Mouse (Mus musculus): ENCODE measurements around the gene Hist2h3c2. TPM values are rescaled to one million over a fixed set of nuclear protein-coding genes. Genes with fewer than 3 reads are reported as not detected.
A peak's percentile ranks its signal among the peaks of the same experiment; 100 is the strongest.
"Not testable (repeated sequence)": the region's sequence is repeated elsewhere in the genome, so short reads cannot be mapped to it uniquely, and the experiment has no call there.

The Hist2h3c2 gene
- polyA plus RNA-seq, 1 experiment from 2014 or later = 4.1 TPM

GRCm38 (mm10) chr3:96207819-96208218, 31.1 kb downstream of the Hist2h3c2 start:
- Histone ChIP-seq H3K4me1 (no peaks in the 10 kb centered on the region), H3K27ac (no peak overlapping the region), H3K9ac (no peak overlapping the region), H3K36me3 (no peaks in the 10 kb centered on the region), H3K4me3 (no peak overlapping the region), H3K9me3 (no peaks in the 10 kb centered on the region), H3K4me2 (no peak overlapping the region), H3K27me3 (no peaks in the 10 kb centered on the region)
- no peak for ATAC-seq (ENCODE audit: insufficient number of reproducible peaks, low FRiP score, low TSS enrichment, low read depth)
- 75% methylated on average over 3 of the region's 3 CpGs for WGBS

- H3K9me3 ChIP-seq = no peaks in the 10 kb centered on the region
- peaks cover 15% of the 10 kb centered on the region for H3K4me1 ChIP-seq
- no peak overlapping the region for H3K27ac ChIP-seq
- no peak overlapping the region for H3K9ac ChIP-seq
- H3K4me2 ChIP-seq = no peak overlapping the region
- ATAC-seq (ENCODE audit: insufficient number of reproducible peaks, low FRiP score, low TSS enrichment, low read depth) = no peak
- H3K4me3 ChIP-seq = no peak overlapping the region
- 52% methylated on average over 2 of the region's 2 CpGs for WGBS
- no peaks in the 10 kb centered on the region for H3K36me3 ChIP-seq
- no peaks in the 10 kb centered on the region for H3K27me3 ChIP-seq
Measured at GRCm38 (mm10) chr3:96199731-96200130, 39.2 kb downstream of the Hist2h3c2 start.

GRCm38 (mm10) chr3:96198601-96199251, 40.2 kb downstream of the Hist2h3c2 start:
- H3K4me3 ChIP-seq = peak overlapping the region; percentile 67; the same call in 1 of the 2 replicates
- H3K4me1 ChIP-seq = peaks cover 15% of the 10 kb centered on the region
- not testable (repeated sequence) for ATAC-seq (ENCODE audit: insufficient number of reproducible peaks, low FRiP score, low TSS enrichment, low read depth); H3K27me3 ChIP-seq; H3K4me2 ChIP-seq; H3K9ac ChIP-seq; H3K27ac ChIP-seq; H3K36me3 ChIP-seq; H3K9me3 ChIP-seq
- 25% methylated on average over 8 of the region's 8 CpGs for WGBS

- no peaks in the 10 kb centered on the region for H3K36me3 ChIP-seq
- WGBS = 5% methylated on average over 6 of the region's 6 CpGs
- H3K9me3 ChIP-seq = no peaks in the 10 kb centered on the region
- peak overlapping the region; percentile 28; the same call in 1 of the 2 replicates for H3K27ac ChIP-seq
- peaks cover 15% of the 10 kb centered on the region for H3K4me1 ChIP-seq
- no peaks in the 10 kb centered on the region for H3K27me3 ChIP-seq
- no peak for ATAC-seq (ENCODE audit: insufficient number of reproducible peaks, low FRiP score, low TSS enrichment, low read depth)
- H3K9ac ChIP-seq = 0 out of 2 replicates have a peak overlapping the region, but pooled peaks have one; percentile 1
- H3K4me3 ChIP-seq = peak overlapping the region; percentile 67
- peak overlapping the region; percentile 98 for H3K4me2 ChIP-seq
Measured at GRCm38 (mm10) chr3:96198181-96198580, 40.7 kb downstream of the Hist2h3c2 start.

GRCm38 (mm10) chr3:96197129-96197749, 41.7 kb downstream of the Hist2h3c2 start:
- Histone ChIP-seq H3K27ac (peak overlapping the region; percentile 97), H3K9ac (peak overlapping the region; percentile 70), H3K4me3 (peak overlapping the region; percentile 67), H3K9me3 (no peaks in the 10 kb centered on the region), H3K36me3 (no peaks in the 10 kb centered on the region), H3K4me2 (peak overlapping the region; percentile 98), H3K4me1 (peaks cover 15% of the 10 kb centered on the region), H3K27me3 (no peaks in the 10 kb centered on the region)
- ATAC-seq (ENCODE audit: insufficient number of reproducible peaks, low FRiP score, low TSS enrichment, low read depth) = peak; percentile 90
- 0% methylated on average over 50 of the region's 50 CpGs for WGBS

GRCm38 (mm10) chr3:96196437-96197128, 42.3 kb downstream of the Hist2h3c2 start:
- peaks cover 15% of the 10 kb centered on the region for H3K4me1 ChIP-seq
- peak overlapping the region; percentile 98 for H3K4me2 ChIP-seq
- H3K9me3 ChIP-seq = no peaks in the 10 kb centered on the region
- H3K4me3 ChIP-seq = peak overlapping the region; percentile 67
- WGBS = 16% methylated on average over 27 of the region's 27 CpGs
- peak overlapping the region; percentile 70 for H3K9ac ChIP-seq
- ATAC-seq (ENCODE audit: insufficient number of reproducible peaks, low FRiP score, low TSS enrichment, low read depth) = peak; percentile 40; the same call in 1 of the 2 replicates
- no peaks in the 10 kb centered on the region for H3K36me3 ChIP-seq
- peak overlapping the region; percentile 97 for H3K27ac ChIP-seq
- no peaks in the 10 kb centered on the region for H3K27me3 ChIP-seq

GRCm38 (mm10) chr3:96195616-96196313, 43.2 kb downstream of the Hist2h3c2 start:
- WGBS = 94% methylated on average over 11 of the region's 11 CpGs
- H3K9ac ChIP-seq = no peak overlapping the region
- H3K27ac ChIP-seq = no peak overlapping the region
- no peaks in the 10 kb centered on the region for H3K36me3 ChIP-seq
- no peaks in the 10 kb centered on the region for H3K27me3 ChIP-seq
- H3K4me3 ChIP-seq = no peak overlapping the region
- H3K4me2 ChIP-seq = no peak overlapping the region
- ATAC-seq (ENCODE audit: insufficient number of reproducible peaks, low FRiP score, low TSS enrichment, low read depth) = no peak
- H3K4me1 ChIP-seq = peaks cover 15% of the 10 kb centered on the region
- no peaks in the 10 kb centered on the region for H3K9me3 ChIP-seq

- ATAC-seq (ENCODE audit: insufficient number of reproducible peaks, low FRiP score, low TSS enrichment, low read depth) = no peak
- H3K27me3 ChIP-seq = no peaks in the 10 kb centered on the region
- no peak overlapping the region for H3K4me2 ChIP-seq
- H3K4me1 ChIP-seq = peaks cover 15% of the 10 kb centered on the region
- H3K27ac ChIP-seq = no peak overlapping the region
- H3K4me3 ChIP-seq = no peak overlapping the region
- no peaks in the 10 kb centered on the region for H3K9me3 ChIP-seq
- 0 out of 2 replicates have a peak, but pooled peaks cover 1% of the 10 kb centered on the region for H3K36me3 ChIP-seq
- WGBS = 77% methylated on average over 10 of the region's 10 CpGs
- no peak overlapping the region for H3K9ac ChIP-seq
Measured at GRCm38 (mm10) chr3:96194966-96195365, 44.0 kb downstream of the Hist2h3c2 start.

GRCm38 (mm10) chr3:96192977-96193376, 46.0 kb downstream of the Hist2h3c2 start:
- ATAC-seq (ENCODE audit: insufficient number of reproducible peaks, low FRiP score, low TSS enrichment, low read depth) = no peak
- Histone ChIP-seq H3K4me1 (peaks cover 11% of the 10 kb centered on the region), H3K4me3 (no peak overlapping the region), H3K4me2 (no peak overlapping the region), H3K36me3 (0 out of 2 replicates have a peak, but pooled peaks cover 4% of the 10 kb centered on the region), H3K27ac (no peak overlapping the region), H3K9ac (no peak overlapping the region), H3K27me3 (no peaks in the 10 kb centered on the region), H3K9me3 (no peaks in the 10 kb centered on the region)
- 51% methylated on average over 12 of the region's 12 CpGs for WGBS

Data from limb, embryonic 15.5 days (tissue).